Mouse (Mus musculus): ENCODE data around the gene Xxylt1. TPM values are rescaled to one million over a fixed set of nuclear protein-coding genes. Genes with fewer than 3 reads are reported as not detected.

Gene Xxylt1
- polyA plus RNA-seq, 1 experiment from 2014 or later: 14.5 TPM

GRCm38 (mm10) chr16:30936471-30936870 is 144.8 kb downstream of the Xxylt1 start:
- H3K9ac ChIP-seq: no peak overlapping the region
- no peak overlapping the region for H3K27ac ChIP-seq
- H3K27me3 ChIP-seq (replicated peaks): no peaks in the 10 kb centered on the region
- ATAC-seq: no peak
- H3K4me2 ChIP-seq (replicated peaks): no peak overlapping the region
- no peak overlapping the region for H3K4me3 ChIP-seq (replicated peaks)
- H3K36me3 ChIP-seq: no peaks in the 10 kb centered on the region
- H3K4me1 ChIP-seq (replicated peaks): peaks cover 12% of the 10 kb centered on the region
- WGBS: 48% methylated on average over 6 of the region's 6 CpGs
- no peaks in the 10 kb centered on the region for H3K9me3 ChIP-seq

DNA sequence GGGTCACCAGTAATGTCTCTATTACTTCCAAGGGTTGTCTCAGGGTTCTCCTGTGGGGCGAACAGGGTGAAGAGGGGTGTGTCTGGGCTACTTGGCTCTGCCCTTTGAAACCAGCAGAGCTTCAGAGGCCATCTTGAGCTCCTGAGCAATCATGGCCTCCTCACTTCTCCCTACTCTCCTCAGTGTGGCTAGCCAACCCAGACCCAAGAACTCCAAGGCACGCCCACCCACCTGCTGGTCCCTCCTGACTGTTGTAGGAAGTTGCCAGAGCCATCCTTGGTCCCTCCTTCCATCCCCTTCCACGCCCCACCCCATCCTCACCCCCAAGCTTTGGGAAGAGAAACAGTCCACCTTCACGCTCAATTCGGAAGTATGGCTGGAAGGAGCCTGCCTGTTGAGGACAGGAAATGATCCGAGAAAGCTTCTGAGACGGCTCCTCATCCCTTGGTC is 145.2 kb downstream of the Xxylt1 start:
- ATAC-seq: no peak
- Histone ChIP-seq H3K27ac (no peak overlapping the region), H3K4me2 (replicated peaks) (no peak overlapping the region), H3K9me3 (no peaks in the 10 kb centered on the region), H3K9ac (no peak overlapping the region), H3K36me3 (no peaks in the 10 kb centered on the region), H3K27me3 (replicated peaks) (no peaks in the 10 kb centered on the region), H3K4me3 (replicated peaks) (no peak overlapping the region), H3K4me1 (replicated peaks) (peaks cover 12% of the 10 kb centered on the region)
- 81% methylated on average over 7 of the region's 7 CpGs for WGBS

DNA sequence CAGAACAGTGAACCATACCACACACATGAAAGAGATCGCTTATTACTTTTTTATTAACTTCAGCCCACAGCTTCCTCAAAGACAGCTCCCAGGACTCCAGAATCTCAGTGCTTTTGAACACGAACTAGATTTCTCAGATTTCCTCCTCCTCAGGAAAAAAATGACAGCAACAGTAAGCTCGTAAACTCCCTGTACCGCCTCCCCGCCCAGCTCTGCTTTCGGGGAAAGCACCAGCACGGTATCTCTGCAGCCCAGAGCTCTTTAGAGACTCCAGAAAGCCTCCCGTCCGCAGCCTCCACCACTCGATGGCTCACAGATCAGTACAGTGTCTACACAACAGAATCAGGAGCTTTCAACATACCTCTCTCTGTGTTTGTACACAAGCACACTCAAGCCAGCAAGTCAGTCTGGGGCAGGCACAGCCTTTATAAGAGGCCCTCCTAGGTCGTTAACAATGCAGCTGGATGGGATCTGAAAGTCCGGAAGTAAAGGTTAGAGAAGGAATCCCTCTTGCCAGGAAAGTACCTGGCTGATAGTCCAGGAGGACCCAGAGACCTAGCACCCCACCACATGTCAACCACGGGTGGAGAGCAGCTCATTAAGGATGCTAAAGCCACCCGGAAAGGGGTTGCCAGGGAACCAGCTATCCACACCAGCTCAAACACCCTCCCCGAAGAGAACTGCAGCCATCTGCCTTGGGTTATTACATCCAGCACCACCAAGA is 146.1 kb downstream of the Xxylt1 start:
- no peak overlapping the region for H3K4me3 ChIP-seq (replicated peaks)
- H3K9me3 ChIP-seq: no peaks in the 10 kb centered on the region
- no peaks in the 10 kb centered on the region for H3K36me3 ChIP-seq
- ATAC-seq: no peak
- 39% methylated on average over 15 of the region's 15 CpGs for WGBS
- H3K9ac ChIP-seq: no peak overlapping the region
- H3K27me3 ChIP-seq (replicated peaks): no peaks in the 10 kb centered on the region
- no peak overlapping the region for H3K27ac ChIP-seq
- H3K4me2 ChIP-seq (replicated peaks): no peak overlapping the region
- H3K4me1 ChIP-seq (replicated peaks): peaks cover 12% of the 10 kb centered on the region

GRCm38 (mm10) chr16:30934205-30934780 is 146.9 kb downstream of the Xxylt1 start:
- ATAC-seq: no peak
- peaks cover 12% of the 10 kb centered on the region for H3K4me1 ChIP-seq (replicated peaks)
- H3K4me2 ChIP-seq (replicated peaks): no peak overlapping the region
- no peak overlapping the region for H3K27ac ChIP-seq
- no peak overlapping the region for H3K9ac ChIP-seq
- no peaks in the 10 kb centered on the region for H3K27me3 ChIP-seq (replicated peaks)
- no peak overlapping the region for H3K4me3 ChIP-seq (replicated peaks)
- H3K9me3 ChIP-seq: no peaks in the 10 kb centered on the region
- H3K36me3 ChIP-seq: no peaks in the 10 kb centered on the region
- WGBS: 57% methylated on average over 11 of the region's 11 CpGs

DNA sequence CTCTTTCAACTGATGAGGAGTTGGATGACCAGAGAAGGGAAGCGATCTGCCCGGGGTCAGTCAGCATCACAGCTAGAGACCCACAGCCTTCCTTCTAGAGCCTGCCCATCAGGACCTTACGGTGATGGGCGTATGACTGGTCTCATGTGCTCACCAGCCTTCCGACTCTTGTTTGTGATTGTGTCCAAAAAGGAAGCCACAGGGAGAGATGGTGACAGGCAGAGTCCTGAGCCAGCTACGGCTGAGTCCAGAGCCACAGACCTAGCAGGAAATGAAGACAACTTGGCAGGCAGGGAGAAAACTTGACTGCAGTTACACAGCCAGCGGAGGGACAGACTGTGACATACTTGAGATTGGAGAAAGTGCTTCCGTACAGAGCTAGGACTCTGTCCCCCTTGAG is 147.9 kb downstream of the Xxylt1 start:
- no peak overlapping the region for H3K27ac ChIP-seq
- no peak for ATAC-seq
- H3K9me3 ChIP-seq: no peaks in the 10 kb centered on the region
- whole genome bisulfite sequencing: 82% methylated on average over 8 of the region's 8 CpGs
- no peak overlapping the region for H3K4me3 ChIP-seq (replicated peaks)
- H3K36me3 ChIP-seq: no peaks in the 10 kb centered on the region
- H3K27me3 ChIP-seq (replicated peaks): no peaks in the 10 kb centered on the region
- H3K4me1 ChIP-seq (replicated peaks): peaks cover 12% of the 10 kb centered on the region
- no peak overlapping the region for H3K9ac ChIP-seq
- no peak overlapping the region for H3K4me2 ChIP-seq (replicated peaks)

DNA sequence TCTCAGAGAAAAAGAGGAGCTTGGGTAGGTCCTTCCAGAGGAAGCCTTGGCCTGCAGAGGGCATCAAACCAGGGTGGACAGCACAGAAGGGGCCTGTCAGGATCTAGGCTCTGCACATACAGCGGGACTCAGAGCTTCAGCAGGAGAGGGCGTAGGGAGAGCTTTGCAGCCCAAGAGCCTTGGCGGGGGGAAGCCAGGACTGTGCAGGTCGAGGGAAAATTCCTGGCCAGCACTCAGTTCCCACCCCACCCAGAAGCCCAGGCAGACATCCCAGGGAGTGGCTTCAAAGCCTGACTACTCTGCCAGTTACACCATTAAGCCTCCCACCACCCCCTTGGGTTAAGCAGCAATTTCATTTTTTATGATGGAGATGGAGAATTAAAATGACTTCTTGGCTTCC is 148.4 kb downstream of the Xxylt1 start:
- no peak overlapping the region for H3K27ac ChIP-seq
- 73% methylated on average over 4 of the region's 4 CpGs for WGBS
- no peaks in the 10 kb centered on the region for H3K9me3 ChIP-seq
- H3K4me3 ChIP-seq (replicated peaks): no peak overlapping the region
- H3K9ac ChIP-seq: no peak overlapping the region
- ATAC-seq: no peak
- H3K4me2 ChIP-seq (replicated peaks): no peak overlapping the region
- H3K27me3 ChIP-seq (replicated peaks): no peaks in the 10 kb centered on the region
- H3K4me1 ChIP-seq (replicated peaks): peaks cover 12% of the 10 kb centered on the region
- no peaks in the 10 kb centered on the region for H3K36me3 ChIP-seq

DNA sequence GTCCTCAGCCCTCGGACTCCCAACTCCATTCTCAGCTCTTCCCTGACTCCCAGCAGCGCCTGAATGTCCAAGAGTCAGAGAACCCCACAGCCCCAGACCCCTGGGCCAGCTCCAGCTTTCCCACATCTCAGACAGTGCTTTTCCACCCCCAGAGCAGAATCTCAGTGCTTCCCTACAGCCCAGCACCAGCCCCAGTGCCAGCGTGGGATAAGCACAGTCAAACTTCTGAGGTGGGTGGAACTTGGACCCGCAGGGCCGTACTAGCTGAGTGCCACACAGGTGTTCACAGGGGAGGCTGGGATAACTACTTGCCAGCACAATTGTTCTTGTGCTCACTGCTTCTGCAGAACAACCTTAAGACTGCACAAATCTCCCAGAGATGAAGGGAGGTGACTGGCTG is 149.0 kb downstream of the Xxylt1 start:
- no peaks in the 10 kb centered on the region for H3K27me3 ChIP-seq (replicated peaks)
- peaks cover 12% of the 10 kb centered on the region for H3K4me1 ChIP-seq (replicated peaks)
- no peak overlapping the region for H3K9ac ChIP-seq
- 79% methylated on average over 5 of the region's 5 CpGs for WGBS
- H3K4me2 ChIP-seq (replicated peaks): no peak overlapping the region
- no peak for ATAC-seq
- no peak overlapping the region for H3K27ac ChIP-seq
- H3K4me3 ChIP-seq (replicated peaks): no peak overlapping the region
- H3K9me3 ChIP-seq: no peaks in the 10 kb centered on the region
- H3K36me3 ChIP-seq: no peaks in the 10 kb centered on the region

GRCm38 (mm10) chr16:30929165-30929564 is 152.1 kb downstream of the Xxylt1 start:
- Histone ChIP-seq H3K4me1 (replicated peaks) (no peaks in the 10 kb centered on the region), H3K27me3 (replicated peaks) (no peaks in the 10 kb centered on the region), H3K9me3 (no peaks in the 10 kb centered on the region), H3K4me3 (replicated peaks) (no peak overlapping the region), H3K9ac (no peak overlapping the region), H3K36me3 (no peaks in the 10 kb centered on the region), H3K4me2 (replicated peaks) (no peak overlapping the region), H3K27ac (no peak overlapping the region)
- ATAC-seq: no peak
- WGBS: 92% methylated on average over 3 of the region's 3 CpGs

DNA sequence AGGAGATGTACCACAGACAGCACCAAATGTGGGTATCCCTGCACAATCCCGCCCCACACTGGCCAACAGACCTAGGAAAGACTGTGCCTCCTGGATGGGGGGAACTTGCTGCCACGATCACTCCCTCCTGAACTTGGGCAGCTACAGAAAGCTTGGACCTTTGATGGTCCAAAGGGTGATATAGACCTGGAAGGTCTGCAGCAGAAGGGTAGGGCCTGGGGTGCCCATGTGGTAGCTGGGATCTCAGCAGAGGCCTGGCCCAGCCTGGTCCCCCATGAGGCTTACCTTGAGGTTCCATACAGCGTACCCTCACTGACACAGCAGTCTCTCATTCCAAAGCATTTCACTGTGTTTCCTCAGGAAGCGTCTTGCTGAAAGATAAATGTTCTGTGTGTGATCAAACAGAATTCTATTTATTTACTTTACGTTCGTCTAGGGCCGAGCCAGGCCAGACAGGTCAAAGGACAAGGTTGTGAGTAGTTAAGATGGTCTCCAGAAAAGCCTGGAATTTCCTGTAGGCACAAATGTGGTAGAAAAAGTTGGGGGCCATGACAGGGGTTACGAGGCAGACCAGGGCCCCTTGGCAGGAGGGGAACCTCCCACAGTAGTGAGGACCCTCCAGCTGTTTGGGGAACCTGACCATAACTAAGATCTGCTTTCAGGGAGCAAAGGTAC is 153.0 kb downstream of the Xxylt1 start:
- WGBS: 52% methylated on average over 8 of the region's 8 CpGs
- no peak for ATAC-seq
- no peak overlapping the region for H3K27ac ChIP-seq
- H3K27me3 ChIP-seq (replicated peaks): no peaks in the 10 kb centered on the region
- no peak overlapping the region for H3K9ac ChIP-seq
- no peak overlapping the region for H3K4me3 ChIP-seq (replicated peaks)
- no peaks in the 10 kb centered on the region for H3K4me1 ChIP-seq (replicated peaks)
- no peak overlapping the region for H3K4me2 ChIP-seq (replicated peaks)
- no peaks in the 10 kb centered on the region for H3K9me3 ChIP-seq
- no peaks in the 10 kb centered on the region for H3K36me3 ChIP-seq

DNA sequence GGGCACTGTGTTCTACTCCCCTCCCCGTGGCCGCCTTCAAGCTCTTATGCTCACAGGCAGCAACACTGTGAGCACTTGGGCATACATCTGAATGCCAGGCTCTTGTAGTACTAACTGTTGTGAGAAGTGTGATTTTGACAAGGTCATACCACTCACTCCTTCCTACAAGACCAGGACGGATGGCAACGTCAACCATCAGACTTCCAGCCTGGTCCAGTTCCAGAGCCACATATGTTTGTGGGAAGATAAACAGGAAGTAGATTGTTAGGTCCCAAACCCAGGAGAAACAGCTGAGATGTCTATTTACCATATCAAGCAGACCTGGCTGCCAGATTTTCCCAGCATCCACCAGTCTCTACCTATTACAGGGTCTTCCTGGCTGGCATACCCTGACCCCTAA is 155.7 kb downstream of the Xxylt1 start:
- no peak overlapping the region for H3K4me3 ChIP-seq (replicated peaks)
- ATAC-seq: no peak
- no peak overlapping the region for H3K4me2 ChIP-seq (replicated peaks)
- H3K27ac ChIP-seq: no peak overlapping the region
- H3K36me3 ChIP-seq: no peaks in the 10 kb centered on the region
- no peaks in the 10 kb centered on the region for H3K27me3 ChIP-seq (replicated peaks)
- 52% methylated on average over 4 of the region's 4 CpGs for WGBS
- no peaks in the 10 kb centered on the region for H3K4me1 ChIP-seq (replicated peaks)
- H3K9ac ChIP-seq: no peak overlapping the region
- H3K9me3 ChIP-seq: no peaks in the 10 kb centered on the region

DNA sequence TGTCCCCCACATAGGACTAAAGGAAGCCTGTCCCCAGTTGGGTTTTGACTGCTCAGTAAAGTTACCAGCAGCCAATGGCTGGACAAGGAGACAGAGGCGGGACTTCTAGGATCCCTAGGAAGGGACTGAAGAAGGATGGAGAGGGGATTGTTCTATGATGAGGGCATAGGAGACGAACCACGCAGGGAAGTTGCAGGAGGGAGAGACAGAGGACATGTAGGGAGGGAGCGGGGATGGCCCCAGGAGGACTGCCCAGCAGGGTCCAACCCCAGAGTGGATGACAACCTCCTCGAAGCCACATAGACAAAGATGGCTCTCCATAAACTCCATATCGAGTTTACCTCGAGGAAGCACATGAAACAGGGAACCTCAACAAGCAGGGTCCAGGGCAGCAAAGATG is 157.3 kb downstream of the Xxylt1 start:
- no peak overlapping the region for H3K4me3 ChIP-seq (replicated peaks)
- WGBS: 73% methylated on average over 7 of the region's 7 CpGs
- H3K4me2 ChIP-seq (replicated peaks): no peak overlapping the region
- ATAC-seq: no peak
- no peaks in the 10 kb centered on the region for H3K4me1 ChIP-seq (replicated peaks)
- H3K27ac ChIP-seq: no peak overlapping the region
- H3K27me3 ChIP-seq (replicated peaks): no peaks in the 10 kb centered on the region
- no peak overlapping the region for H3K9ac ChIP-seq
- H3K9me3 ChIP-seq: no peaks in the 10 kb centered on the region
- H3K36me3 ChIP-seq: no peaks in the 10 kb centered on the region

GRCm38 (mm10) chr16:30922548-30922947 is 158.7 kb downstream of the Xxylt1 start:
- no peak overlapping the region for H3K4me2 ChIP-seq (replicated peaks)
- WGBS: 61% methylated on average over 1 of the region's 1 CpGs
- no peak overlapping the region for H3K9ac ChIP-seq
- H3K27me3 ChIP-seq (replicated peaks): no peaks in the 10 kb centered on the region
- H3K9me3 ChIP-seq: no peaks in the 10 kb centered on the region
- H3K27ac ChIP-seq: no peak overlapping the region
- ATAC-seq: no peak
- no peak overlapping the region for H3K4me3 ChIP-seq (replicated peaks)
- no peaks in the 10 kb centered on the region for H3K4me1 ChIP-seq (replicated peaks)
- no peaks in the 10 kb centered on the region for H3K36me3 ChIP-seq

DNA sequence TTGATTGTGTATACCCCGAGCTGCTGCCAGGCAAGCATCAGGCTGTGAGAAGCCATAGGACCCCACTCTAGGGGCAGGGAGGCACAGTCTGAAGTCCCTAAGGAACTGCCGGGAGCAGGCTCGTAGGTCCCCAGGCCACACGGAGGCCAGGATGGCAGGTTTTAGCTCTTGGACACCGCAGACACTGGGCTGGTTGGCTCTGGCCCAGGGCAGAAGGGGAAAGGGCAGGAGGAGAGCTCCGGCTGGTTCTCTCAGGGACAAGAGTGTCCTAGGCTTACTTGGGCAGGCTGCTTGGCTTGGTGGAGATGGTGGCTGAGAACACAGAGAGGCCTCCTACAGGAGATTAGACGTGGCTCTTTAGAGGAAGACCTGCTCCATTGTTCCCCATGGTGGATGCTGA is 162.4 kb downstream of the Xxylt1 start:
- Histone ChIP-seq H3K4me1 (replicated peaks) (no peaks in the 10 kb centered on the region), H3K27me3 (replicated peaks) (no peaks in the 10 kb centered on the region), H3K4me2 (replicated peaks) (no peak overlapping the region), H3K9me3 (no peaks in the 10 kb centered on the region), H3K27ac (no peak overlapping the region), H3K4me3 (replicated peaks) (no peak overlapping the region), H3K36me3 (no peaks in the 10 kb centered on the region), H3K9ac (no peak overlapping the region)
- WGBS: 92% methylated on average over 7 of the region's 7 CpGs
- no peak for ATAC-seq

Data from intestine, embryonic 15.5 days (tissue).